Mouse (Mus musculus): Measurements from ENCODE around the gene Ncaph2. TPM values are rescaled to one million over a fixed set of nuclear protein-coding genes. Genes with fewer than 3 reads are reported as not detected.
A peak's percentile ranks its signal among the peaks of the same experiment; 100 is the strongest.

Gene Ncaph2
- polyA plus RNA-seq, 1 experiment = 149 TPM

DNA sequence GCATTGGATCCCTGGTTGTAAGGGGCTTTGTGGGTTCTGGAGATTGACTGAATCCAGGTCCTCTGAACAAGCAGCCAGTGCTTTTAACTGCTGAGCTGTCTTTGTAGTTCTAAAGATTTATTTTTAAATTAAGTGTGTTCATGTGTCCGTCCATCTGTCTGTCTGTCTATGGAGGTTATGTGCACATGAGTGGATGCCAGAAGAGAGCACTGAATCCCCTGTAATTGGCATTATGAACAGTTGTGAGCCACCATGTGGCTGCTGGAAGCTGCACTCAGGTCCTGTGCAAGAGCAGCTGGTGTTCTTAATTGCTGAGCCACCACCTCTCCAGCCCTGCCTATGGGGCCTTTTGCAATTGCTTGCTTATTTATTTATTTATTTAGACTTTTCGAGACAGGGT, 42.6 kb downstream of the Ncaph2 start:
- Histone ChIP-seq H3K36me3 (ENCODE audit: control insufficient read depth, insufficient read depth, low read length) (no peaks in the 10 kb centered on the region), H3K4me1 (ENCODE audit: control insufficient read depth, insufficient read depth, insufficient read length, low read length) (peaks cover 20% of the 10 kb centered on the region), H3K27me3 (ENCODE audit: control insufficient read depth, insufficient read depth, low read length) (no peaks in the 10 kb centered on the region), H3K27ac (ENCODE audit: insufficient read depth, low read depth, low read length) (peak overlapping the region; percentile 100), H3K4me3 (ENCODE audit: low read depth, low read length) (no peak overlapping the region)
- 67% methylated on average over 2 of the region's 2 CpGs for WGBS
- TF ChIP-seq CTCF (IDR thresholded peaks at IDR 0.05; ENCODE audit: extremely low read depth, insufficient read length, insufficient replicate concordance, low read depth, low read length) (no peak), POLR2A (IDR thresholded peaks at IDR 0.05; ENCODE audit: low read depth, low read length) (no peak)

DNA sequence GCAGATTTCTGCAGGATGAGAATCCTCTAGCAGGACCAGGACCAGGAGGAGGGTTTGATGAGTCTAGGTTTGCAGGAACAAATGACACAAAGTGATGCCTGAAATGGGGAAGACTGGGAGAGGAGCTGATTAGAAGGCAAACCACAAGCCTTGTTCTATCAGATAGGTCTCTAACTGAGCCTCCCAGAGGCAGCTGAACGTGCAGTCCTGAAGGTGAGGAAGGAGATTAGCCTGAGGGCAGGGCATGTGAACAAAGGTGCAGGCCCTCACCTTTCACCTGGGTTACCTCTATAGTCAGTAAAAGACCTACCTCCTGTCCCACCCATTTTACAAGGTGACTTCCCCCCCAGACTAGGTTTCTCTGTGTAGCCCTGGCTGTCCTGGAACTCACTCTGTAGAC, 44.2 kb downstream of the Ncaph2 start:
- peaks cover 20% of the 10 kb centered on the region for H3K4me1 ChIP-seq (ENCODE audit: control insufficient read depth, insufficient read depth, insufficient read length, low read length)
- no peaks in the 10 kb centered on the region for H3K36me3 ChIP-seq (ENCODE audit: control insufficient read depth, insufficient read depth, low read length)
- no peak overlapping the region for H3K4me3 ChIP-seq (ENCODE audit: low read depth, low read length)
- no peak for TF ChIP-seq CTCF (IDR thresholded peaks at IDR 0.05; ENCODE audit: extremely low read depth, insufficient read length, insufficient replicate concordance, low read depth, low read length)
- no peak for TF ChIP-seq POLR2A (IDR thresholded peaks at IDR 0.05; ENCODE audit: low read depth, low read length)
- peak overlapping the region; percentile 100 for H3K27ac ChIP-seq (ENCODE audit: insufficient read depth, low read depth, low read length)
- 20% methylated on average over 1 of the region's 1 CpGs for WGBS
- H3K27me3 ChIP-seq (ENCODE audit: control insufficient read depth, insufficient read depth, low read length) = no peaks in the 10 kb centered on the region

DNA sequence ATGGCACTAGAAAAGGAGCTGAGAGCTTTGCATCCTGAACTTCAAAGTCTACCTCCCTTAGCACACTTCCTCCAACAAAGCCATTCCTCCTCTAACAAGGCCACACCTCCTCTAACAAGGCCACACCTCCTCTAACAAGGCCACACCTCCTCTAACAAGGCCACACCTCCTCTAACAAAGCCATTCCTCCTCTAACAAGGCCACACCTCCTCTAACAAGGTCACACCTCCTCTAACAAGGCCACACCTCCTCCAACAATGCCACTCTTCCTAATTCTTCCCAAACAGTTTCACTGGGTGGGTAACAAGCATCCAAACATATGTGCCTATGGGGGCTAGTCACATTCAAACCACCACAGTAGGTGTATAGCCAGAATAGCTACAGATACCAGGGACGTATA, 47.0 kb downstream of the Ncaph2 start:
- WGBS = 93% methylated on average over 1 of the region's 1 CpGs
- TF ChIP-seq CTCF (IDR thresholded peaks at IDR 0.05; ENCODE audit: extremely low read depth, insufficient read length, insufficient replicate concordance, low read depth, low read length) = no peak
- TF ChIP-seq POLR2A (IDR thresholded peaks at IDR 0.05; ENCODE audit: low read depth, low read length) = no peak

DNA sequence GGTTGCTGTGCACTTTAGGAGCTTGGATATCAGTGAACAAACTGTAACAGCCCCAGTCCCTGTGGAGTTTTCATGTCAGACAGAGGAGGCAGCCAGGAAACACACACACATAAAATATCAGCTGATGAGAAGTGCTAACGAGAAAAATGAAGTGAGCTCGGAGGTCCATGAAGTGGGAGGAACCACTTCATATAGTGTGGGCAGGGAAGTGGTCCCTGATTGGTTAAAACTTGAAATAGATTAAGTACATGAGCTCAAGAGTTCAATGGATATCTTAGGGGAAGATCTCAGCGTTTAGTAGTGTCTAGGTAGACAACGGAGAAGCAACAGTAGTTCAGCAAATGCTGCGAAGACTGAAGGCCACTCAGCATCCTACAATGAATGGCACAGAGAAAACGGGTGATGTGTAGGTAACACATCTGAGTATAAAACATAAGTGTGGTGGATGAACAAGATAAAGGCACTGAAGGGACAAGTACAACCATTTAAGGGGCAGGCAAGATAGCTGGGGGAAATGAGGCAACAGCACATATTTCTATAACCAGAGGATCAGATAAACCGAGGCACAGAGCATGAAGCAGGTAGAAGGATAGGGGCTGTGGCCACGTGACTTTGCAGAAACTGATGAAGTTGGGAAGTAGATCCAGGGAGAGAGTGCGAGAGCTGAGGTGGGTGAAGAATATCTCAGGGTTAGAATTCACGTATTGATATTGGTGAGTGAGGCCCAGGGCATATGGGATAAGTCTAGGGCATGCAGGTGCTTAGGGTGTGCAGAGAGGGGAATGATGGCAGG, 49.5 kb downstream of the Ncaph2 start:
- Histone ChIP-seq H3K27me3 (ENCODE audit: control insufficient read depth, insufficient read depth, low read length) (no peaks in the 10 kb centered on the region), H3K4me3 (ENCODE audit: low read depth, low read length) (no peak overlapping the region), H3K27ac (ENCODE audit: insufficient read depth, low read depth, low read length) (no peak overlapping the region), H3K36me3 (ENCODE audit: control insufficient read depth, insufficient read depth, low read length) (no peaks in the 10 kb centered on the region), H3K4me1 (ENCODE audit: control insufficient read depth, insufficient read depth, insufficient read length, low read length) (peaks cover 4% of the 10 kb centered on the region; the same call in 1 of the 2 replicates)
- WGBS = 74% methylated on average over 10 of the region's 10 CpGs
- TF ChIP-seq POLR2A (IDR thresholded peaks at IDR 0.05; ENCODE audit: low read depth, low read length) = no peak
- no peak for TF ChIP-seq CTCF (IDR thresholded peaks at IDR 0.05; ENCODE audit: extremely low read depth, insufficient read length, insufficient replicate concordance, low read depth, low read length)

More for the DNA sequence above, 47.0 kb downstream of the Ncaph2 start:
- no peak overlapping the region for H3K27ac ChIP-seq (ENCODE audit: insufficient read depth, low read depth, low read length)
- no peak overlapping the region for H3K4me3 ChIP-seq (ENCODE audit: low read depth, low read length)
- H3K36me3 ChIP-seq (ENCODE audit: control insufficient read depth, insufficient read depth, low read length) = no peaks in the 10 kb centered on the region
- H3K4me1 ChIP-seq (ENCODE audit: control insufficient read depth, insufficient read depth, insufficient read length, low read length) = peaks cover 11% of the 10 kb centered on the region
- H3K27me3 ChIP-seq (ENCODE audit: control insufficient read depth, insufficient read depth, low read length) = no peaks in the 10 kb centered on the region

DNA sequence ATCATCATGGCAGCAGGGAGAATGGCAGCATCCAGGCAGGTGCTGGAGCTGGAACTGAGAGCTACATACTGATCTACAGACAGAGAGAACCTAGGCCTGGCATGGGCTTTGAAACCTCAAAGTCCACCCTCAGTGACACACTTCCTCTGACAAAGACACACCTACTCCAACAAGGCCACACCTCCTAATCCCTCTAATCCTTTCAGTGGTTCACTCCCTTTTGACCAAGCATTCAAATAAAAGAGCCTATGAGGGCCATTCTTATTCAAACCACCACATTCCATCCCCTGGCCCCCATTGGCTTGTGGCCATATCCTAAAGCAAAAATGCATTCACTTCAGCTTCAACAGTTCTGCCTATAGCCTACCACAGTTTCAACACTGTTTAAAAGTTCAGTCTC, 51.2 kb downstream of the Ncaph2 start:
- no peak for TF ChIP-seq CTCF (IDR thresholded peaks at IDR 0.05; ENCODE audit: extremely low read depth, insufficient read length, insufficient replicate concordance, low read depth, low read length)
- TF ChIP-seq POLR2A (IDR thresholded peaks at IDR 0.05; ENCODE audit: low read depth, low read length) = no peak

DNA sequence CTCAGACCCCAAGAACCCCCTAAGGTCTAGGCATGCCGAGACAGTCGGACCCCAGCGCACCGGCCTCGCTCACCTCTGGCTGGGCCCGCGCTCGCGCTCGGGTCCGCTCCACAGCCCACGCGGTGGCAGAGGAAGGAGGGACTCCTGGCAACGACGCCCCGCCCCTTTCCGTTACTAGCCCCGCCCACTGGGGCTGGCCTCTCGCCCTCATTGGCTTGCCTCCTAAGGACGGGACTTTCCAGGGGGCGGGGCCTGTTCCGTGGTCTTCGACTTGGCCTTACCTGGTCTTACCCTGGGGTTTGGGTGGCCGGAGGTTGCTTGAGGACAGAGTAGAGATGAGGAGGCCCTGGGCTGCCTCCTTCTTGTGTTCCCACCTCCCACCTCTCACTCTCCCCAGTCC, 54.6 kb downstream of the Ncaph2 start, which contains the start of gene Syce3:
TSS of gene Syce3 (minus strand) at position 386 of the 400 bp plus-strand sequence.
- H3K4me1 ChIP-seq (ENCODE audit: control insufficient read depth, insufficient read depth, insufficient read length, low read length) = no peaks in the 10 kb centered on the region
- 84% methylated on average over 24 of the region's 24 CpGs for WGBS
- TF ChIP-seq POLR2A (IDR thresholded peaks at IDR 0.05; ENCODE audit: low read depth, low read length) (no peak), CTCF (IDR thresholded peaks at IDR 0.05; ENCODE audit: extremely low read depth, insufficient read length, insufficient replicate concordance, low read depth, low read length) (no peak)
- no peaks in the 10 kb centered on the region for H3K36me3 ChIP-seq (ENCODE audit: control insufficient read depth, insufficient read depth, low read length)
- no peaks in the 10 kb centered on the region for H3K27me3 ChIP-seq (ENCODE audit: control insufficient read depth, insufficient read depth, low read length)
- no peak within 1 kb of the TSS for H3K27ac ChIP-seq (ENCODE audit: insufficient read depth, low read depth, low read length)
- H3K4me3 ChIP-seq (ENCODE audit: low read depth, low read length) = no peak within 1 kb of the TSS

More for the DNA sequence above, 51.2 kb downstream of the Ncaph2 start:
- Histone ChIP-seq H3K4me1 (ENCODE audit: control insufficient read depth, insufficient read depth, insufficient read length, low read length) (no peaks in the 10 kb centered on the region), H3K36me3 (ENCODE audit: control insufficient read depth, insufficient read depth, low read length) (no peaks in the 10 kb centered on the region), H3K27me3 (ENCODE audit: control insufficient read depth, insufficient read depth, low read length) (no peaks in the 10 kb centered on the region), H3K4me3 (ENCODE audit: low read depth, low read length) (no peak overlapping the region), H3K27ac (ENCODE audit: insufficient read depth, low read depth, low read length) (no peak overlapping the region)

DNA sequence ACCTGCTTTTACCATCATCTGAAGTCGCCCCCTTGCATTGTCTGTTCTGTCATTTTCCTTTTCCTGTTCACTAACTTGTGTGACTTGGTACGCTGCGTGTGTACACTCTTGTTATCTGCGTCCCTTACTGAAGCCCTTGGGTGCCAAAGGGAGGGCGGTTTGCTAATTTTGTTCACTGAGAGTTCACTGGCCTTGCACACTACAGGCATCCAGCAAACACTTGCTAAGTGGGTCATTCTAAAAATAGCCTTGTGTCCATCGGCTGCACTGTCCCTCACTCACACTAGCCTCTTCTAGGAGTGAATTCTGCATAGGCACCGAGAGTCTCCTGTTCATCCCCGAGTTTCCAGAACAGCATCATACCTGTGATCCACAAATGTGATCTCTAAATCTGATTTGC, 59.8 kb downstream of the Ncaph2 start:
- H3K27ac ChIP-seq (ENCODE audit: insufficient read depth, low read depth, low read length) = no peak overlapping the region
- TF ChIP-seq POLR2A (IDR thresholded peaks at IDR 0.05; ENCODE audit: low read depth, low read length) (no peak), CTCF (IDR thresholded peaks at IDR 0.05; ENCODE audit: extremely low read depth, insufficient read length, insufficient replicate concordance, low read depth, low read length) (no peak)
- WGBS = 84% methylated on average over 8 of the region's 8 CpGs
- H3K4me3 ChIP-seq (ENCODE audit: low read depth, low read length) = no peak overlapping the region
- peaks cover 33% of the 10 kb centered on the region for H3K36me3 ChIP-seq (ENCODE audit: control insufficient read depth, insufficient read depth, low read length)
- H3K4me1 ChIP-seq (ENCODE audit: control insufficient read depth, insufficient read depth, insufficient read length, low read length) = no peaks in the 10 kb centered on the region
- H3K27me3 ChIP-seq (ENCODE audit: control insufficient read depth, insufficient read depth, low read length) = no peaks in the 10 kb centered on the region
